Mouse (Mus musculus) kidney, adult 2 months (tissue): ENCODE results near the gene Ccn1. TPM values are rescaled to one million over a fixed set of nuclear protein-coding genes. Genes with fewer than 3 reads are reported as not detected.

Source experiments
- DNase-seq: peaks from one replicate; pipeline ENCODE4 v3.0.0; 2021
- H3K27ac ChIP-seq: fragments of 200-500 bp; 2 replicates; pipeline ENCODE4 v1.5.1; 2012; ENCODE audit warnings: low read depth, low read length, control low read depth, inconsistent platforms; ENCODE audit not compliant: insufficient read depth
- H3K27me3 ChIP-seq: fragments of 200-500 bp; replicated peaks from 2 replicates; pipeline ENCODE4 v1.6.1; 2012; ENCODE audit warnings: mild to moderate bottlenecking, moderate library complexity, low read length, inconsistent platforms; ENCODE audit not compliant: control insufficient read depth, insufficient read depth
- H3K36me3 ChIP-seq: fragments of 200-500 bp; 2 replicates; pipeline ENCODE4 v1.6.1; 2012; ENCODE audit warnings: mild to moderate bottlenecking, moderate library complexity, low read length, inconsistent platforms; ENCODE audit not compliant: control insufficient read depth, insufficient read depth
- H3K4me1 ChIP-seq: fragments of 200-500 bp; 2 replicates; pipeline ENCODE4 v1.6.1; 2011; ENCODE audit warnings: low read length; ENCODE audit not compliant: control insufficient read depth, insufficient read depth
- H3K4me3 ChIP-seq: fragments of 200-500 bp; 2 replicates; pipeline ENCODE4 v1.5.1; 2011; ENCODE audit warnings: mild to moderate bottlenecking, low read depth, low read length, control low read depth; ENCODE audit not compliant: insufficient read depth
- CTCF ChIP-seq: fragments of 200-500 bp; conservative IDR thresholded peaks from 2 replicates; pipeline ENCODE4 v1.5.1; 2011; ENCODE audit warnings: low read depth, mild to moderate bottlenecking, control low read depth, low read length, moderate library complexity, mixed read lengths; ENCODE audit not compliant: insufficient read depth, insufficient read length
- POLR2A ChIP-seq: fragments of 200-500 bp; IDR thresholded peaks from one replicate; pipeline ENCODE4 v1.6.1; 2011; ENCODE audit warnings: low read depth, low read length, control low read depth
- WGBS: fragments of 180-500 bp; shearing (Covaris S2); methylation state at CpG from one replicate; pipeline ENCODE4 v1.1.7; 2018; 5-methylcytosine and 5-hydroxymethylcytosine counted together
- polyA plus RNA-seq: library from polyadenylated mRNA; depleted of rRNA; stranded (reverse); fragments of >200 nt; gene quantifications from 2 replicates; pipeline ENCODE4 v1.2.3, GENCODE M21; 2012; rRNA removed

Gene Ccn1
- polyA plus RNA-seq: 14.2 and 16.5 TPM in 2 replicates

DNA sequence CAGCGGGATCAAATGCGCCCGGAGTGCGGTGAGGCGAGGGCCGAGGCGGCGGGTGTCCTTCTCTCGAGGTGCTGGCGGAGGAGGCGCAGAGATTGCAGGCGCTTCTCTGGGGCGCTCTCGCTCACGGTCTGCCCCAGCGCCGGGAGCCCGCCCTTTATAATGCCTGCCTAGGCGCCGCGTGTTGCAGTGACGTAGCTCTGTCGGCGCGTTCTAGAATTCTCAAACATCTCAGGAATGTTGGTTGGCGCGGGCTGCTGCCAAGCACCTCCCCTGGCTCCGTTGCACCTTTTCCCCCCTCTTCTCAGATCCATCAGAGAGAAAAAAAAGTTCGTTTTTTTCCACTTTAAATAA is at the start of gene Ccn1:
Ccn1 (minus strand) TSS at position 130 of the 351 bp plus-strand sequence.
- Histone ChIP-seq H3K27me3 (no peaks in the 10 kb centered on the region), H3K4me1 (peaks cover 16% of the 10 kb centered on the region), H3K4me3 (peak within 1 kb of the TSS; percentile 82), H3K36me3 (no peaks in the 10 kb centered on the region), H3K27ac (peak within 1 kb of the TSS; percentile 90)
- under 1% methylated on average over 29 of the region's 29 CpGs for WGBS
- TF ChIP-seq POLR2A (peak; percentile 86), CTCF (no peak)
- peak; percentile 97 for DNase-seq

DNA sequence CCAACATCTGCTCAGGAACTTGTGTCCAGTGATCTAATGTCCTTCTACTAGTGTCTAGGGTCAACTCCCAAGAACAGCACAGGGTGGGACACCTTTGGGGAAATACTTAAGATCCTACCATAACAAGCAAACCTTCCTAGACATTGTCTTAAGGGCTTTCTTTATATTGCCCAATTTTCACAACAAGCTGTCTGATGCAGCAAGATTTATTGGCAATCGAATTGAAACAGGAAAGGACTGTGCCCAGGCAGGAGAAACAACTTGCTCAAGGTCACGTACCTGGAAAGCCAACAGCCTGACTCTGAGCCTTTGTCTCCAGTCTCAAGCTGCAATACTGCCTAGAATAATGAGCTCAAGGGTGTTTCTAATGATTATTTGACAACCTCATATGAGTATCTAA is 43.6 kb upstream of the Ccn1 start:
- no peaks in the 10 kb centered on the region for H3K36me3 ChIP-seq
- TF ChIP-seq POLR2A (no peak), CTCF (no peak)
- no peaks in the 10 kb centered on the region; the same call in 1 of the 2 replicates for H3K27me3 ChIP-seq
- WGBS: 51% methylated on average over 2 of the region's 2 CpGs
- H3K4me3 ChIP-seq: no peak overlapping the region
- H3K4me1 ChIP-seq: no peaks in the 10 kb centered on the region
- DNase-seq: no peak
- no peak overlapping the region for H3K27ac ChIP-seq

DNA sequence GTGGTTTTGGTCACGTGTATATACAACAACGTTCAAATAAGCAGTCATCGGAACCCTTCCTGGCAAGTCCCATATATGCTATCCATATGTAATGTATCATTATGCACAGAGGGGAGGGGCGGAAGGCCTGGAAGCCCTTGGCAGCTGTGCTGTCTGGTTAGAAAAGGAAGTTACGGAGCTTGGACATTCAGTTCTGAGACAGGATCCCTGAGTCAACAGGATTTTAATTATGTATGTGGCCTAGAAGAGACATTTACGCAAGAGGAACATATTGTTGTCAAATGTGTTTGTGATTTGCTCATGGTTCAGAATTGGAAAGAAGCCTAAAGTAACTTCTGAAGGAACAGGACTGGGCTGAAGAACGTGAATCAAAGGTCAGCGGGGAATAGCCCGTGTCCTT is 42.3 kb upstream of the Ccn1 start:
- no peak overlapping the region for H3K27ac ChIP-seq
- peak; percentile 27 for DNase-seq
- H3K4me3 ChIP-seq: no peak overlapping the region
- 69% methylated on average over 9 of the region's 9 CpGs for WGBS
- H3K36me3 ChIP-seq: no peaks in the 10 kb centered on the region
- H3K27me3 ChIP-seq: no peaks in the 10 kb centered on the region; the same call in 1 of the 2 replicates
- TF ChIP-seq POLR2A: no peak
- no peak for TF ChIP-seq CTCF
- H3K4me1 ChIP-seq: no peaks in the 10 kb centered on the region

DNA sequence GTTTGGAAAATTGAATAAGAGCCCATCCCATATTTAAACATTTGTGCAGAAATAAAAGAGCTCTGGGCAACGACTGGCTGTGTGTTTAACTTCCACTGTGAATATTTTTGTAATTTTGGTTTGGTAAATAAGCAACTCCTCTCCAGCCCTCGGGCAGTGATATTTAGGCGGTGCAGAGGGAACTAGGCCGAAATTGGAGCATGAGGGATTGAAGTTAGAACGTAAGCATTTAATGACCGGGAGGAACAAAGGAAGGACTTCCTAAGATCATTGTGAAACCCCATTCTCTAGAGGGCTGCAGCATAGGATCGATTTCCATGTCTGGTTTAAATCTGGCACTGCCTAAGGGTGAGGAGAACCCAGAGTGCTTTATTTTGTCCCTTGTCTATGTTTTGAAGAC is 41.6 kb upstream of the Ccn1 start:
- H3K27me3 ChIP-seq: no peaks in the 10 kb centered on the region; the same call in 1 of the 2 replicates
- H3K4me3 ChIP-seq: no peak overlapping the region
- no peaks in the 10 kb centered on the region for H3K4me1 ChIP-seq
- 70% methylated on average over 7 of the region's 7 CpGs for WGBS
- TF ChIP-seq POLR2A (no peak), CTCF (no peak)
- DNase-seq: no peak
- no peaks in the 10 kb centered on the region for H3K36me3 ChIP-seq
- no peak overlapping the region for H3K27ac ChIP-seq

DNA sequence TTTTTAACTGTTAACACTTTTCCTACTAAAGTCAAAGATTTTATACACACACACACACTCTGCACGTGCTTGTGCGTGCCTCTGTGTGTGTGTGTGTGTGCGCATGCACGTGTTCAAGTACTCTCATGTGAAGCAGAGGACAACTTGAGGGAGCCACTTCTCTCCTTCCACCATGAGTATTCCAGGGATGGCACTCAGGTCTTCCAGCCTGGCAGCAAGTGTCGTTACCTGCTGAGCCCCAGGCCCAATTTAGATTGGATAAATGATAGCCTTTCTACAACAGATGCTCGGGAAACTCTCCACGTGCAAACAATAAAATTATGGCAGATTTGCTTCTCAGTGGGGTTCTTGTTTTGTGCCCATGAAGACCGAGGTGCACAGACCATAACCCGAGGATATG is 39.5 kb upstream of the Ccn1 start:
- Histone ChIP-seq H3K4me3 (no peak overlapping the region), H3K27ac (no peak overlapping the region), H3K27me3 (no peaks in the 10 kb centered on the region; the same call in 1 of the 2 replicates), H3K36me3 (no peaks in the 10 kb centered on the region), H3K4me1 (no peaks in the 10 kb centered on the region)
- WGBS: 91% methylated on average over 9 of the region's 9 CpGs
- DNase-seq: no peak
- TF ChIP-seq POLR2A: no peak
- no peak for TF ChIP-seq CTCF

DNA sequence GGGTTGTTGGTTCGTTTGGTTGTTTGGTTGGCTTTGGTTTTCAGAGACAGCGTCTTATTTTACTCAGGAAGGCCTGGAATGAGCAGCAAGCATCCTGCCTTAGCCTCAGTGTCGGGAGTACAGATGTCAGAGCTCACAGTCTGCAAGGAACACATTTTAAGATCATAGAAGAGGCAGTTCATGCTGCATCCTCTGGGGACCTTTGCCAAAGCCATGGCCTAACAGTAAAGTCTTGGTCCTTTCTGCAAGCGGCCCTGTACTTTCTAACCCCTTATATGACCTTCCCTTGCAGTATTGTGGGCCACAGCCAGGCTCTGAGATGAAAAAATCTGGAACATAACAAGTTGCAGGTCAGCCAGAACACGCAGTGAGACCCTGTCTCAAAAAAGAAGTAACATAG is 38.1 kb upstream of the Ccn1 start:
- 69% methylated on average over 5 of the region's 5 CpGs for WGBS
- no peak for TF ChIP-seq POLR2A
- no peak for TF ChIP-seq CTCF
- no peaks in the 10 kb centered on the region for H3K36me3 ChIP-seq
- no peak overlapping the region for H3K27ac ChIP-seq
- DNase-seq: peak; percentile 16
- H3K4me3 ChIP-seq: no peak overlapping the region
- H3K4me1 ChIP-seq: no peaks in the 10 kb centered on the region
- no peaks in the 10 kb centered on the region; the same call in 1 of the 2 replicates for H3K27me3 ChIP-seq

DNA sequence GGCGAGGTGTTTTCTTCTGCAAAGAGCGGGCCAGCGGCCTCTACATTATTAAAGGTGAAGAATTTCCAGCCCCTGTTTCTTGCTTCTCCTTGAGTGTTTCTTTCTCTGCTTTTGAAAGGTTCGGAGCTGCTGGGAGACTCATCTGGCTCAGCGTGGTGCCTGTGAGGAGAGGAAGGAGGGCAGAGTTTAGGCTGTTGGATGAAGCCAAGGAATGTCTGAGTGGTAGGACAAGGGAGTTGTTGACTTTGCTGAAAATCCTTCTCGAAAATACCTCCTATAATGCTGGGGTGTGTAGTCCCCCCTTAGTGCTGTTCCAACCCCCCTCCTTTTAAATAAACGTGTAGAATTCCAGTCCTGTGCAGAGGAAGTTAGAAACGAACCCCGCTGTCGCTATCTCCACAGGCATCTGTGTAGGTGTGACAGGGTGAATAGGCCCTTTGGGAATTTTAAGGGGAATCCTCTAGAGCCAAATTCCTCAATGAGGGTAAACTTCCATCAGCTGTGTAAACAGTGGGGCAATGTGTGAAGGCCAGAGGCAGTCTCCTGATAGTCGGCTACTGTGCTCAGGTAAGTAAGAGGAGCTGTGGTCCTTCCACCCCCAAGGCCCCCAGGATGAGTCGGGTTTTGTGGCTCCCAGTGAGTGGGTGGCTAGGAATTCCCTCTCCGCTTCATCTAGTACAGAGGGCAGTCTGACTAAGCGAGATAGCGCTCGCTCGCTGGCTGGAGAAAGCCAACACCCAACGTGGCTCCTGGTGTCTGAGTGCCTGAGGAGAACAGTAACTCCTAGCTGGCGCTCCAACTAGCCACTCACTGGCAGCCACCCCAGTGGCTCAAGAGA is 35.0 kb upstream of the Ccn1 start:
- H3K27ac ChIP-seq: no peak overlapping the region
- DNase-seq: no peak

More for the DNA sequence above, 35.0 kb upstream of the Ccn1 start:
- TF ChIP-seq CTCF (no peak), POLR2A (no peak)
- Histone ChIP-seq H3K27me3 (no peaks in the 10 kb centered on the region), H3K4me3 (no peak overlapping the region), H3K4me1 (no peaks in the 10 kb centered on the region), H3K36me3 (no peaks in the 10 kb centered on the region)
- WGBS: 61% methylated on average over 19 of the region's 19 CpGs
